Mouse (Mus musculus): Measurements from ENCODE around the gene Pithd1. TPM values are rescaled to one million over a fixed set of nuclear protein-coding genes. Genes with fewer than 3 reads are reported as not detected.
"Not testable (repeated sequence)": the region's sequence is repeated elsewhere in the genome, so short reads cannot be mapped to it uniquely, and the experiment has no call there.

The Pithd1 gene
- total RNA-seq, 1 experiment from 2014 or later, result 35.4 TPM

DNA sequence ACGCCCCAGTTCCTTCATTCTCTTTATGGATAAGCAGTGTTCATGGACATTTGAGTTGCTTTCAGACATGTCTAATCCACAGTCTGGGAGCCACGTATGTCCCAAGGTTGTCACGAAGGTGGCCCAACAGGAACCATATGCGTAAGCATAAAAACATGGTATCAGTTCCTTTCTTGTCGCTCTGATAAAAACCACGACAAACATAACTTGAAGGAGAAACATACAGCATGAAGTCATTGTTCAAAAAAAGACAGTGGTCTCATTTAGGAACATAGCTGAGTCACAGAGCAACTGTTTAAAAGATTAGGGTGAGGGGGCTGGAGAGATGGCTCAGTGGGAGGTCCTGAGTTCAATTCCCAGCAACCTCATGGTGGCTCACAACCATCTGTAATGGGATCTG, 44.9 kb downstream of the Pithd1 start:
- ATAC-seq (replicated peaks; ENCODE audit: insufficient number of reproducible peaks, low FRiP score, low TSS enrichment, poor library complexity, severe bottlenecking), result 0 out of 2 replicates have a peak, but pooled peaks have one; percentile 11

DNA sequence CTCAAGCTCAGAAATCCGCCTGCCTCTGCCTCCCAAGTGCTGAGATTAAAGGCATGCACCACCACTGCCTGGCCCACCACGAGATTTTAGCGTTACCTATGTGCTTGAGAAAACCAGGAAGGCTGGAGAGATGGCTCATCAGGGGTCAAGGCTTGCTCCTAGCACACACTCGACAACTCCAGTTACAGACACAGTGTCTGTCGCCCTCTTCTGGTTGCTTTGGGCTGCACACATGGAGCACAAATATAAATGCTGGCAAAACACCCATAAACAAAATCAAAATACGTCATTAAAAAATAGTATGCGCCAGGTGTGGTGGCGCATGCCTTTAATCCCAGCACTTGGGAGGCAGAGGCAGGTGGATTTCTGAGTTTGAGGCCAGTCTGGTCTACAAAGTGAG, 46.0 kb downstream of the Pithd1 start:
- not testable (repeated sequence) for ATAC-seq (replicated peaks; ENCODE audit: insufficient number of reproducible peaks, low FRiP score, low TSS enrichment, poor library complexity, severe bottlenecking)

DNA sequence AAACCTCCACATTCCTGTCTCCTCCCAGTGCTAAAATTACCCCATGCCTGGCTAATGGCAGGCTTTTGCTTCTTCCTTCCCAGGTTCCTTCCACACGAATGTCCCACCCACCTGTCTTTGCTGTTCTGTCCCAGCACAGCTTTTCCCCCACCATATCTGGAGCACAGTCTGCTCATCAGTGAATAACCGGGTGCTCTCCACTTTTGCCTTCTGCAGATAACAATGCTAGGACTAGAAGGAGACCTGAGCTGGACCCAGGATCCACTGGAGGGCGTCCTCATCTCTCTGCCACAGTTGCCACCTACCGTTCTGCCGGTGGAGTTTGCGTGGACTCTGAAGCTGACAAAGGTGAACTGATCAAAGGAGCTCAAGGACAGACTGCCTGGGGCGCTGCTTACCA, 48.2 kb downstream of the Pithd1 start:
- ATAC-seq (replicated peaks; ENCODE audit: insufficient number of reproducible peaks, low FRiP score, low TSS enrichment, poor library complexity, severe bottlenecking), result no peak

GRCm38 (mm10) chr4:135935502-135935901, 51.6 kb downstream of the Pithd1 start:
- no peak for ATAC-seq (replicated peaks; ENCODE audit: insufficient number of reproducible peaks, low FRiP score, low TSS enrichment, poor library complexity, severe bottlenecking)

DNA sequence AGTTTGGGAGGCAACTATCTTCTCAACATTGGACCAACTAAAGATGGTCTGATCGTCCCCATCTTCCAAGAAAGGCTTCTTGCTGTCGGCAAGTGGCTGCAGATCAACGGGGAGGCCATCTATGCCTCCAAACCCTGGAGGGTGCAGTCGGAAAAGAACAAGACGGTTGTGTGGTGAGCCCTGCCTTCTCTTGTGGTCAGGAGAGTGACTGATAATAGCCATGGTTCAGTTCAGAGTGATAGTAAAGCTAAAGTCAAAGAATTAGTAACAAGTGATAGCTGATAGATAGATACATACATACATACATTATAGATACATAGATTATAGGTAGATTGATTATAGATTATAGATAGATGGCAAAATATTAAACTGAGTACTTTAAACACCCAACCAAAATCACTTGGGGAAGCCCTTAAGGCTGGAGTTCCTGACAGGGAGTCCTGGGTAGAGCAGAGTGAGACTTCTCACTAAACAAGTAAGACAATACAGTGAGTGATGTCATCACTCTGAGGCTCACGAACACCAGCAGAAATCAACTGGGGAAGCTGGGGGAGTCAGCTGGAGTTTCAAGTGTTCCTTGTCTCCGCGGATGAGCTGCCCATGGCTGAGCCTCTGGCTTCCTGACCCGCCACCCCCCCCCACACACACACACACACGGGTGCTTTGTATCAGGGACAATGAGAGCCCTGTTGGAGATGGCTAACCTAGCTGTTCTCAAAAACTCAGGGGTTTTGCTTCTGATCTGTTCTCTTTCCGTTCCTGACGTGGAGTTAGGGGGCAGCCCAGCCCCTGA, 52.2 kb downstream of the Pithd1 start:
- no peak for ATAC-seq (replicated peaks; ENCODE audit: insufficient number of reproducible peaks, low FRiP score, low TSS enrichment, poor library complexity, severe bottlenecking)

DNA sequence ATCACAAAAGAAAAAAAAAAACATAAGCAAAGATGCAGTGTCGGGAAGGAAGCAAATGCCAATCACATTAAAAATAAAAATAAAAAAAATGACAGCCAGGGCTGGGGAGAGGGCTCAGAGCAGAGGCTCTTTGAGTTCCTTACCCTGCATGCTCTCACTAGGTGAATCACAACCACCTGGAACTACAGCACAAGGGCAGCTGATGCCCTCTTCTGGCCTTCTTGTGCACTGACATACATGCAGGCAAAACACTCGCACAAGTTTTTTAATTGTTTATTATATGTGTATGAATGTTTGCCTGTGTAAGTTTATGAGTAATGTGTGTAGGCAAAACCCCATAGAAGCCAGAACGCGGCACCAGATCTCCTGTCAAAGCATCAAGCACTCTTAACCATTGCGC, 55.2 kb downstream of the Pithd1 start:
- no peak for ATAC-seq (replicated peaks; ENCODE audit: insufficient number of reproducible peaks, low FRiP score, low TSS enrichment, poor library complexity, severe bottlenecking)

DNA sequence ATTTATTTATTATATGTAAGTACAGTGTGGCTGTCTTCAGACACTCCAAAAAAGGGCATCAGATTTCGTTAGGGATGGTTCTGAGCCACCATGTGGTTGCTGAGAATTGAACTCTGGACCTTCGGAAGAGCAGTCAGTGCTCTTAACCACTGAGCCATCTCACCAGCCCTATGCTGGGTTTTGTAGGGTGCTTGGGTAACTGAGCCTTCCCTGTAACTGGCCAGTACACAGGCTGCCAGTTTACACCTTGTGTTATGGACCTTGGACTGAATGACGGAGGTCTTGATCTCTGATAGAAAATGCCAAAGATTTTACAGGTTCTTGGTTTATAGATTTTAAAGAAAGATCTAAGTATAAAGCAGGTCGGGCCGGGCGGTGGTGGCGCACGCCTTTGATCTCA, 56.8 kb downstream of the Pithd1 start:
- ATAC-seq (replicated peaks; ENCODE audit: insufficient number of reproducible peaks, low FRiP score, low TSS enrichment, poor library complexity, severe bottlenecking), result no peak

GRCm38 (mm10) chr4:135929828-135930227, 57.2 kb downstream of the Pithd1 start:
- ATAC-seq (replicated peaks; ENCODE audit: insufficient number of reproducible peaks, low FRiP score, low TSS enrichment, poor library complexity, severe bottlenecking), result no peak

DNA sequence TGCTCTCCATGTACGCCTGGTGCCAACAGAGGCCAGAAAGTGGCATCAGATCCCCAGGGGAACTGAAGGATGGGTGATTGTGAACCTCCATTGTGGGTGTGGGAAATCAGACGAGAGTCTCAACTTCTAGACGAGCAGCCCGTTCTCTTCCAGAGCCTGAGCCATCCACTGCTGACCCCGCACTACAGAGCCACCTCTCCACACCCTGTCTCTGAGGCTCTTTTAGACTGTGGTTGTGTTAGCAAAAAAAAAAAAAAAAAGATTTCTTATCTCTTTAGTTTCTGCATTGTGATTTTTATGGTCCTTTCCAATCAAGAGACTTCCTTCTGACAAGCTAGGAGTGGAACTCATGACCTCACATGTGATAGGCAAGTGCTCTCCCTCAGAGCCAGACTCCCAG, 57.7 kb downstream of the Pithd1 start:
- no peak for ATAC-seq (replicated peaks; ENCODE audit: insufficient number of reproducible peaks, low FRiP score, low TSS enrichment, poor library complexity, severe bottlenecking)

GRCm38 (mm10) chr4:135928376-135928775, 58.7 kb downstream of the Pithd1 start:
- no peak for ATAC-seq (replicated peaks; ENCODE audit: insufficient number of reproducible peaks, low FRiP score, low TSS enrichment, poor library complexity, severe bottlenecking)

GRCm38 (mm10) chr4:135926861-135927260, 60.2 kb downstream of the Pithd1 start:
- ATAC-seq (replicated peaks; ENCODE audit: insufficient number of reproducible peaks, low FRiP score, low TSS enrichment, poor library complexity, severe bottlenecking), result no peak

DNA sequence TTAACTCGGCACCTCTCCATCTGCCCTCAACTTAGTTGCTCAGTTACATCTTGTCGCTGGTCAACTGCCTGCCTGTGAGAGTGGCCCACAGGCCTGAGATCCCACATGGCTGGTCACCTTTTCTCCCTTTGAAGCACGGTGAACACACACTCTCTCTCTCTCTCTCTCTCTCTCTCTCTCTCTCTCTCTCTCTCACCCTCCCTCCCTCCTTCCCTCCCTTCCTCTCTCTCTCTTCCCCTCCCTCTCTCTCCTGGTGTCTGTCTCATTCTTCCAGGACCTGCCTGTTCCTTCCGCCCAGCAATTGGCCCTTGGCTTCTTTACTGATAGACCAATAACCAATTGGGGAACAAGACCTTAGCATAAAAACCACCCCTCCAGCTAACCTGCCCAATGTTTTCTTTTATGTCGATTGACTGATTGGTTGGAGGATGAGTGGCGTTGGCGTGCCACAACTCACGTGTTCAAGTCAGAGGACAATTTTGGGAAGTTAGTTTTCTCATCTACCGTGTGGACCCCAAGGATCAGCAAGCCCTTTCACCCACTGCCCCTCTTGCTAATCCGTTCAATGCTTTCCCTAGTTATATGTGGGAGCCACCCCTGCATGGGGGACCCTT, 60.8 kb downstream of the Pithd1 start:
- ATAC-seq (replicated peaks; ENCODE audit: insufficient number of reproducible peaks, low FRiP score, low TSS enrichment, poor library complexity, severe bottlenecking), result no peak

Other genes with a start within 250 kb of the Pithd1 start
- not detected in 3 replicates for gene Myom3, start 227.5 kb downstream of the Pithd1 start, total RNA-seq (2017)
- 233 to 426 TPM (median 303 TPM) in 3 replicates for gene Srsf10, start 131.5 kb downstream of the Pithd1 start, total RNA-seq (2017)
- gene Pnrc2, start 113.4 kb downstream of the Pithd1 start, total RNA-seq (2017), result 342 to 380 TPM (median 364 TPM) in 3 replicates
- gene Cnr2, start 91.9 kb downstream of the Pithd1 start, total RNA-seq (2017), result 12.0 to 23.7 TPM (median 19.9 TPM) in 3 replicates
- gene Fuca1, start 66.5 kb downstream of the Pithd1 start, total RNA-seq (2017), result 180 to 259 TPM (median 226 TPM) in 3 replicates
- 56.8 to 67.9 TPM (median 60.9 TPM) in 3 replicates for gene Hmgcl, start 40.8 kb downstream of the Pithd1 start, total RNA-seq (2017)
- gene Gale, start 23.5 kb downstream of the Pithd1 start, total RNA-seq (2017), result 1.5 to 3.7 TPM (median 2.7 TPM) in 3 replicates
- gene Lypla2, start 14.6 kb downstream of the Pithd1 start, total RNA-seq (2017), result 28.2 to 39.4 TPM (median 36.0 TPM) in 3 replicates
- 58.0 to 71.9 TPM (median 68.5 TPM) in 3 replicates for gene Eloa, start 34.5 kb upstream of the Pithd1 start, total RNA-seq (2017)
- gene Rpl11, start 66.2 kb upstream of the Pithd1 start, total RNA-seq (2017), result 392 to 636 TPM (median 589 TPM) in 3 replicates
- gene Id3, start 156.2 kb upstream of the Pithd1 start, total RNA-seq (2017), result 4.9 to 16.7 TPM (median 8.5 TPM) in 3 replicates
- gene E2f2, start 185.1 kb upstream of the Pithd1 start, total RNA-seq (2017), result 18.1 to 19.7 TPM (median 18.4 TPM) in 3 replicates
- gene Asap3, start 219.1 kb upstream of the Pithd1 start, total RNA-seq (2017), result not detected in 3 replicates

All from monocyte, adult 5-6 weeks (primary cell).